In the genomic region with DNA sequence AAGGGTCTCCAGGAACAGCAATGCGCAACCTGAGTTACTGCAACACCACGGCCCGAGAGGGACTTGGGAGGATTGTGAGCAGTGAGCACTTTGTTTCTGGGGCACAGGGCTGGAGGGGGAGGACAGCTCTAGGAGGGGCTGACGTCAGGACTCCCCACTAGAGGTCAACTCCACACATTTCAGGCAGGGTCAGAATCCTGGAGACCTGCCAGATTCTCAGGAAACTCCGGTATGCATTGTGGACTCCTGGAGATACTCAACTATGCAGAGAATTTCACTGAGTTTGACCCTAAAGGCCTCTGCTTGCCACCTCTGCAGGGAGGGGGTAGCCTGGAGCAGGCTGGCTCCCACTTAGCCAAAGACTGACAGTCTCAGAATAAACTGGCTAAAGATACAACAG, we compare ENCODE assay signal across 7 mouse cellular contexts.
DNase-seq lines count a peak whose midpoint lies in the region; ATAC-seq lines count a peak whose summit lies in the region.

No protein-coding gene starts in this region.

- no peaks in the 10 kb centered on the region for H3K36me3 ChIP-seq in midbrain, embryonic 10.5 days
- H3K36me3 ChIP-seq in midbrain, embryonic 13.5 days: no peaks in the 10 kb centered on the region
- no peaks in the 10 kb centered on the region for H3K36me3 ChIP-seq in forebrain, embryonic 12.5 days (replicated peaks)
- H3K36me3 ChIP-seq in kidney, embryonic 15.5 days: no peaks in the 10 kb centered on the region

- H3K4me2 ChIP-seq in midbrain, embryonic 13.5 days (replicated peaks): no peak overlapping the region
- H3K4me2 ChIP-seq in forebrain, embryonic 12.5 days: no peak overlapping the region
- no peak overlapping the region for H3K4me2 ChIP-seq in kidney, embryonic 15.5 days

- H3K4me1 ChIP-seq in midbrain, embryonic 10.5 days: peaks cover 46% of the 10 kb centered on the region
- peaks cover 29% of the 10 kb centered on the region for H3K4me1 ChIP-seq in midbrain, embryonic 13.5 days (replicated peaks)
- peaks cover 25% of the 10 kb centered on the region for H3K4me1 ChIP-seq in forebrain, embryonic 12.5 days
- peaks cover 26% of the 10 kb centered on the region for H3K4me1 ChIP-seq in kidney, embryonic 15.5 days

- H3K9me3 ChIP-seq in midbrain, embryonic 10.5 days (replicated peaks): no peaks in the 10 kb centered on the region
- no peaks in the 10 kb centered on the region for H3K9me3 ChIP-seq in midbrain, embryonic 13.5 days
- H3K9me3 ChIP-seq in forebrain, embryonic 12.5 days: no peaks in the 10 kb centered on the region
- no peaks in the 10 kb centered on the region for H3K9me3 ChIP-seq in kidney, embryonic 15.5 days (replicated peaks)

- DNase-seq in midbrain, embryonic 10.5 days (ENCODE audit: low spot score): peak; percentile 42
- peak; percentile 58 for DNase-seq in retina, postnatal 1 day
- no peak for DNase-seq in adrenal gland, postnatal 14 days
- DNase-seq in adrenal gland, postnatal 4 days (ENCODE audit: low spot score in 2 of 2): no peak

- no peaks in the 10 kb centered on the region for H3K27me3 ChIP-seq in midbrain, embryonic 10.5 days (ENCODE audit: low read depth, poor library complexity, severe bottlenecking)
- H3K27me3 ChIP-seq in midbrain, embryonic 13.5 days: no peaks in the 10 kb centered on the region
- H3K27me3 ChIP-seq in forebrain, embryonic 12.5 days: no peaks in the 10 kb centered on the region
- H3K27me3 ChIP-seq in kidney, embryonic 15.5 days: no peaks in the 10 kb centered on the region

- 56% methylated on average over 5 of the region's 5 CpGs for WGBS in midbrain, embryonic 10.5 days
- 38% methylated on average over 5 of the region's 5 CpGs for WGBS in midbrain, embryonic 13.5 days
- 54% methylated on average over 5 of the region's 5 CpGs for WGBS in forebrain, embryonic 12.5 days
- 30% methylated on average over 5 of the region's 5 CpGs for WGBS in kidney, embryonic 15.5 days

- ATAC-seq in midbrain, embryonic 13.5 days: no peak
- ATAC-seq in forebrain, embryonic 12.5 days (ENCODE audit: low FRiP score): peak; percentile 45; the same call in 1 of the 2 replicates
- ATAC-seq in kidney, embryonic 15.5 days (replicated peaks; ENCODE audit: low FRiP score): peak; percentile 84

- H3K4me3 ChIP-seq in midbrain, embryonic 10.5 days: no peak overlapping the region
- no peak overlapping the region for H3K4me3 ChIP-seq in midbrain, embryonic 13.5 days (replicated peaks)
- no peak overlapping the region for H3K4me3 ChIP-seq in forebrain, embryonic 12.5 days (replicated peaks)
- no peak overlapping the region for H3K4me3 ChIP-seq in kidney, embryonic 15.5 days (replicated peaks)

- no peak overlapping the region for H3K9ac ChIP-seq in midbrain, embryonic 13.5 days (replicated peaks)
- no peak overlapping the region for H3K9ac ChIP-seq in forebrain, embryonic 12.5 days
- no peak overlapping the region for H3K9ac ChIP-seq in kidney, embryonic 15.5 days

- H3K27ac ChIP-seq in midbrain, embryonic 10.5 days (replicated peaks): peak overlapping the region; percentile 47
- H3K27ac ChIP-seq in midbrain, embryonic 13.5 days: no peak overlapping the region
- no peak overlapping the region for H3K27ac ChIP-seq in forebrain, embryonic 12.5 days
- peak overlapping the region; percentile 59 for H3K27ac ChIP-seq in kidney, embryonic 15.5 days

Comparison
In these comparisons a context has a peak if more than half of its experiments do, and no peak if none do; other contexts are left out.
1. H3K27ac ChIP-seq: peak in midbrain, embryonic 10.5 days (single experiment) and kidney, embryonic 15.5 days (single experiment); none in midbrain, embryonic 13.5 days (single experiment) and forebrain, embryonic 12.5 days (single experiment).
2. DNase-seq: peak in midbrain, embryonic 10.5 days (single experiment) and retina, postnatal 1 day (single experiment); none in adrenal gland, postnatal 14 days (single experiment) and adrenal gland, postnatal 4 days (0 of 2).